Mouse (Mus musculus) limb, embryonic 12.5 days (tissue): ENCODE data around the gene Tacc3. TPM values are rescaled to one million over a fixed set of nuclear protein-coding genes. Genes with fewer than 3 reads are reported as not detected.
A peak's percentile ranks its signal among the peaks of the same experiment; 100 is the strongest.

Source experiments
- ATAC-seq: fragments of 200-750 bp; cut with Nextera tagmentation; 2 replicates; pipeline ENCODE4 v1.8.0; 2017; ENCODE audit warnings: low read depth, moderate TSS enrichment; ENCODE audit not compliant: insufficient number of reproducible peaks, insufficient read depth, low FRiP score, low TSS enrichment
- H3K27ac ChIP-seq: fragments of 300-500 bp; sonication (generic); 2 replicates; pipeline ENCODE4 v1.5.1; 2016; ENCODE audit warnings: mild to moderate bottlenecking, moderate library complexity
- H3K27me3 ChIP-seq: fragments of 300-500 bp; sonication (generic); 2 replicates; pipeline ENCODE4 v1.6.1; 2016; ENCODE audit warnings: mild to moderate bottlenecking, moderate library complexity
- H3K36me3 ChIP-seq: fragments of 300-500 bp; sonication (generic); 2 replicates; pipeline ENCODE4 v1.6.1; 2016; ENCODE audit warnings: mild to moderate bottlenecking, moderate library complexity
- H3K4me1 ChIP-seq: fragments of 300-500 bp; sonication (generic); replicated peaks from 2 replicates; pipeline ENCODE4 v1.6.1; 2016
- H3K4me2 ChIP-seq: fragments of 300-500 bp; sonication (generic); 2 replicates; pipeline ENCODE4 v1.6.1; 2016; ENCODE audit warnings: mild to moderate bottlenecking, moderate library complexity
- H3K4me3 ChIP-seq: fragments of 300-500 bp; sonication (generic); replicated peaks from 2 replicates; pipeline ENCODE4 v1.5.1; 2016; ENCODE audit warnings: mild to moderate bottlenecking
- H3K9ac ChIP-seq: fragments of 300-500 bp; sonication (generic); replicated peaks from 2 replicates; pipeline ENCODE4 v1.6.1; 2016; ENCODE audit warnings: mild to moderate bottlenecking, moderate library complexity
- H3K9me3 ChIP-seq: fragments of 300-500 bp; sonication (generic); 2 replicates; pipeline ENCODE4 v1.6.1; 2016; ENCODE audit warnings: mild to moderate bottlenecking, moderate library complexity
- WGBS: fragments of 180-500 bp; shearing (Covaris S2); methylation state at CpG from one replicate; pipeline ENCODE4 v1.1.7; 2016; 5-methylcytosine and 5-hydroxymethylcytosine counted together
- polyA plus RNA-seq: library from polyadenylated mRNA; unstranded; fragments of >200 nt; fragmentation: Nextera tagmentation; extraction: Ambion mirVana; gene quantifications from 2 replicates; pipeline ENCODE4 v1.2.1, GENCODE M21; 2016

The Tacc3 gene
- polyA plus RNA-seq, 1 experiment from 2014 or later, result 275 TPM

DNA sequence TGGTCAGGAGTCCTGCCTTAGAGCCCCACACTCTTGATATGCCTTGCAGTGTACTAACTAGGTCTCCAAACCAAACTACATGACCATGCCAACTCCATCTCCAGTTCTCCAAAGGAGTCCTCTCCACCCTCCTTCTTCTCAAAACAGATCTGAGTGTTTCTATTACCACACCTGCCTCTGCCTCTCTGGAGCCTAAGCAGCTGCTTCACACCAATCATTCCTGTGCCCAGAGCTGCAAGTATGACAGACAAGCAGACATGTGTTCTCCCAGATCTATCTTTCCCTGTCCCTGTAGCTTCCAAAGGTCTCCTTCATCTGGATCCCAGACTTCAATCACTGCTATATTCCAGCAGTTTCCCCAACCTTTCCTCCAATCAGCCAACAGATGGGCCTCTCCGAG lies 1.2 kb upstream of the Tacc3 start:
- WGBS, result 26% methylated on average over 1 of the region's 1 CpGs
- H3K9ac ChIP-seq, result peak overlapping the region; percentile 82
- peaks cover 40% of the 10 kb centered on the region for H3K36me3 ChIP-seq
- peak overlapping the region; percentile 92; the same call in 1 of the 2 replicates for H3K27ac ChIP-seq
- no peak for ATAC-seq
- peak overlapping the region; percentile 95 for H3K4me2 ChIP-seq
- H3K4me3 ChIP-seq, result peak overlapping the region; percentile 81
- no peaks in the 10 kb centered on the region for H3K9me3 ChIP-seq
- no peaks in the 10 kb centered on the region for H3K27me3 ChIP-seq
- peaks cover 40% of the 10 kb centered on the region for H3K4me1 ChIP-seq

GRCm38 (mm10) chr5:33657251-33657786 lies 609 bp upstream of the Tacc3 start:
- peak overlapping the region; percentile 92 for H3K27ac ChIP-seq
- H3K9me3 ChIP-seq, result no peaks in the 10 kb centered on the region
- under 1% methylated on average over 32 of the region's 32 CpGs for WGBS
- H3K9ac ChIP-seq, result peak overlapping the region; percentile 82
- ATAC-seq, result peak; percentile 17
- H3K36me3 ChIP-seq, result peaks cover 46% of the 10 kb centered on the region
- peaks cover 40% of the 10 kb centered on the region for H3K4me1 ChIP-seq
- H3K4me3 ChIP-seq, result peak overlapping the region; percentile 81
- H3K4me2 ChIP-seq, result peak overlapping the region; percentile 95
- no peaks in the 10 kb centered on the region for H3K27me3 ChIP-seq

GRCm38 (mm10) chr5:33658664-33659050 lies 729 bp downstream of the Tacc3 start:
- Histone ChIP-seq H3K4me3 (peak overlapping the region; percentile 81), H3K4me1 (peaks cover 34% of the 10 kb centered on the region), H3K27me3 (no peaks in the 10 kb centered on the region), H3K4me2 (peak overlapping the region; percentile 95), H3K9me3 (no peaks in the 10 kb centered on the region), H3K36me3 (peaks cover 52% of the 10 kb centered on the region), H3K27ac (peak overlapping the region; percentile 92), H3K9ac (peak overlapping the region; percentile 82)
- ATAC-seq, result no peak
- under 1% methylated on average over 26 of the region's 26 CpGs for WGBS

DNA sequence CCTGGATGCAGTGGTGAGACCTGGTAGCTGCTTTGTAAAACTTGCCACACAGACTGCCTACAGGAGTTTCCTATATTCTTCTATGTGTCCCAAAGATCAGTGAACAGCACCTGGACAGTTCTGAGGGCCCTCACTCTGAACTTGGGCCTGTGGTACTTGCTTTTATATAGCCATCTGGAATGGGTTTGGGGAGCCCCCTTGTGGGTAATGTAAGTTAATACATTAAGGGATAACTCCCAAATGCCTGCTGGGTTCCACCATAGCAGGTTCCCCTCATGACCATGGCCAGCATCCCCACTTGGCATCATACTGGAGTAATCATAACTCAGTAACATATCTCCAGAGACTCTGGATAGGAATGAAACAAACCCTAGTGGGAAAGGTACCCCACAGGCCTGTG lies 10.3 kb downstream of the Tacc3 start:
- H3K36me3 ChIP-seq, result peaks cover 92% of the 10 kb centered on the region
- H3K27ac ChIP-seq, result no peak overlapping the region
- H3K27me3 ChIP-seq, result no peaks in the 10 kb centered on the region
- no peaks in the 10 kb centered on the region for H3K4me1 ChIP-seq
- H3K9me3 ChIP-seq, result no peaks in the 10 kb centered on the region
- H3K4me2 ChIP-seq, result no peak overlapping the region
- H3K9ac ChIP-seq, result no peak overlapping the region
- no peak for ATAC-seq
- H3K4me3 ChIP-seq, result no peak overlapping the region

DNA sequence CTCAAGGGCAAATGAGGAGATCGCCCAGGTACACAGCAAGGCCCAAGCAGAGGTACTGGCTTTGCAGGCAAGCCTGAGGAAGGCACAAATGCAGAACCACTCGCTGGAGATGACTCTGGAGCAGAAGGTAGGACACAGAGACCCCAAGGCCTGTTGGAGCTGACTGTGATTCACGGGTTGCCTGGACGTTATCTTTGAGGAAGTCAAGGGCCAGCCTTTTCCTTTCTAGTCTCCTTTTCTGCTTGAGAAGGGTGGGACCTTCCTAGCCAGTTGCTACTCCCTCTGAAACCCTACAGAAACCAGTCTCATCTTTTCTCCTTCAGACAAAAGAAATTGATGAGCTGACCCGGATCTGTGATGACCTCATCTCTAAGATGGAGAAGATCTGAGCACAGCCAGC lies 13.7 kb downstream of the Tacc3 start:
- 80% methylated on average over 5 of the region's 5 CpGs for WGBS
- no peaks in the 10 kb centered on the region for H3K27me3 ChIP-seq
- no peak overlapping the region for H3K4me2 ChIP-seq
- no peak overlapping the region for H3K4me3 ChIP-seq
- no peak overlapping the region for H3K9ac ChIP-seq
- no peak overlapping the region for H3K27ac ChIP-seq
- no peak for ATAC-seq
- no peaks in the 10 kb centered on the region for H3K9me3 ChIP-seq
- no peaks in the 10 kb centered on the region for H3K4me1 ChIP-seq
- peaks cover 71% of the 10 kb centered on the region for H3K36me3 ChIP-seq

DNA sequence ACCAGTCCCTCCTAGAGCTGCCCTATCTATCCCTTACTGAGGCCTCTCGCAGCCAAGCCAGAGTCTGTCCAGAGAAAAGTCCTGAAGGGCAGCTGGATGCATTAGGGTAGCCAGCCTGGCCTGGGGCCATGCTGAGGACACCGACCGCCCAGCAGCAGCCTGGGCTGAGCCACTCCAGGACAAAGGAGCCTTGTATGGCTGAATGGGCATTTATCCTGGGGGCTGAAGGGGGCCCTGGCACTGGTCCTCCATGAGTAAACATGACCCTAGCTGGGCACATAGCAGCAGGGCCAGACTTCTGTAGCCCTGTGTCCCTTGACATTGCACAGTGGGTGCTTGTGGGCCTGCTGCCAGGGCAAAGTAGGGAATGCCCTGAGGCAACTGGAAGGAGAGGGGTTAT lies 16.5 kb downstream of the Tacc3 start:
- no peaks in the 10 kb centered on the region for H3K9me3 ChIP-seq
- 85% methylated on average over 3 of the region's 3 CpGs for WGBS
- H3K9ac ChIP-seq, result no peak overlapping the region
- no peak overlapping the region for H3K4me2 ChIP-seq
- peaks cover 43% of the 10 kb centered on the region for H3K36me3 ChIP-seq
- peak overlapping the region; percentile 64 for H3K27ac ChIP-seq
- no peak for ATAC-seq
- H3K4me1 ChIP-seq, result no peaks in the 10 kb centered on the region
- no peak overlapping the region for H3K4me3 ChIP-seq
- no peaks in the 10 kb centered on the region for H3K27me3 ChIP-seq

DNA sequence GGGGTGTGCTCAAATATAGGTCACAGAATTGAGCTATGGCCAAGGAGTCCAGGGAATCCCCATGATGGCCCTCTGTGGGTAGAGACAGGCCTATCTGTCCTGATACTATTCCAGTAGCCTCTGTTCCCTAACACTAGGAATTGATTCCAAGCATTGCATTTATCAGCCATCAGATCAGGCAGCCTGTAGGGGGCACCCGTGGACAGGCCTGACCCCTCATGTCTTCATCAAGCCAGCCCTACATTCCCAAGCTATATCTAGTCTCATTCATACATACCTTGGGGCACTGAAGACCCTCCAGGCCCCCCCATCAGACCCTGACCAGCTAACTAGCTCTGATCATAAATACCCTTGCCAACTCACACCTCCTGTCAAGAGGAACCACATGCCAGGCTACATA lies 18.0 kb downstream of the Tacc3 start:
- Histone ChIP-seq H3K27ac (no peak overlapping the region), H3K4me1 (no peaks in the 10 kb centered on the region), H3K4me3 (no peak overlapping the region), H3K36me3 (peaks cover 28% of the 10 kb centered on the region), H3K9me3 (no peaks in the 10 kb centered on the region), H3K4me2 (no peak overlapping the region), H3K27me3 (no peaks in the 10 kb centered on the region), H3K9ac (no peak overlapping the region)
- 0% methylated on average over 1 of the region's 1 CpGs for WGBS
- ATAC-seq, result no peak

DNA sequence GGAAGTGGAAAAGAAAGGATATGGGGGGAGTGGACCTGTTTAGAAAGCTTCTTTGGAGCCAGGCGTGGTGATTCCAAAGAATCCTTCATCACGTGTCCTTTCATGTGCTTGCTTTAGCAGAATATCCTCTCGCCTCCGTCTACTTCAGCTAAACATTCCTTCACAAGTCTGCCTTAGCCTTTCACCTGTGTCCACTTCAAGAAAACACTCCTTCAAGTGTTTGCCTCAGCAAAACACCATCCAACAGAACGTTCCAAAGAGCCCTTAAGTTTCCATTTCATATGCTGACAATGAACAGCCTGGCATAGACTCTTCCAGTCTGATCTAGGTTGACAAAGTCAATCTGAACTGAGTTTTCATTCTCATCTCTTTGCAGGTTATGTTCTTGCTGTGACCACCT lies 20.3 kb downstream of the Tacc3 start:
- ATAC-seq, result no peak
- Histone ChIP-seq H3K27ac (no peak overlapping the region), H3K4me1 (0 out of 2 replicates have a peak, but pooled peaks cover 4% of the 10 kb centered on the region), H3K4me3 (no peak overlapping the region), H3K9me3 (no peaks in the 10 kb centered on the region), H3K27me3 (no peaks in the 10 kb centered on the region), H3K9ac (no peak overlapping the region), H3K36me3 (peaks cover 5% of the 10 kb centered on the region; the same call in 1 of the 2 replicates), H3K4me2 (no peak overlapping the region)
- 82% methylated on average over 5 of the region's 5 CpGs for WGBS

- Histone ChIP-seq H3K4me1 (0 out of 2 replicates have a peak, but pooled peaks cover 4% of the 10 kb centered on the region), H3K9me3 (no peaks in the 10 kb centered on the region), H3K27ac (no peak overlapping the region), H3K4me3 (no peak overlapping the region), H3K36me3 (no peaks in the 10 kb centered on the region), H3K4me2 (no peak overlapping the region), H3K9ac (no peak overlapping the region), H3K27me3 (no peaks in the 10 kb centered on the region)
- ATAC-seq, result no peak
- 57% methylated on average over 3 of the region's 3 CpGs for WGBS
Measured at GRCm38 (mm10) chr5:33681044-33681443, 23.1 kb downstream of the Tacc3 start.

DNA sequence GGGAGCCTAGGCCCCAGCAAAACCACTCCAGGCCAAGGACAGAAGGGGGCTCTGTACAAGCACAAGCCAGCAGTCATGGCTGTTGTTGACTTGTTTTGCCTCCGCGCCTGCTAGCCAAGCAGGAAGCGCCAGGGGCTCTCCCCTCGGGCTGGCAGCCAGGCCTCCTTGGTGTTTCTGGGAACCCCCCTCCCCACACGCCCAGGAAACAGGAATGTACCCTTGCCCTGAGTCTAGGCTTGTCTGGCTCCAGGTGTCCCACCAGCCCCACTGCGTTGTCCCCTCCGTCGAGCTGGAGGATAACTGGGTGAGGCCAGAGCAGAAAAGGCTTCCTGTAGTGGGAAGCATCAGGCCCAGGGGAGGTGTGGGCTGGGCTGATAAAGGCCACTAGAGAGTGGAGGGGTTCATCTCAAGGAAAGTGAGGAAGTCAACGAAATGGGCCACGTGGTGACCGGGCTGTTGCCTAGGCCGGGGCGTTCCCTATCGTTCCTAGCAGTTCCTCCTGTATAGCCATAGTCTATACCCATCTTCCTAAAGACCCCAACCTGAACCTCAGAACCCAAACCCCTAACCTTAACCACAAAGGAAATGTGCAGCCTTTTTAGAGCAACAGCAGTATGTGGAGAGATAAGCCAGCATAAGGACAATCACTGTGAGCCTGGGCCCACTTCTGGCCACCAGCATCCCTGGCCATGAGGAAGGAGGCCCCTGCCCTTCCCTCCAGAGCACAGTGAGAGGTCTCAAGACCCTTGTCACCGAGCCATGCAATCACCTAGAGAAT lies 23.9 kb downstream of the Tacc3 start:
- Histone ChIP-seq H3K4me1 (0 out of 2 replicates have a peak, but pooled peaks cover 4% of the 10 kb centered on the region), H3K4me3 (no peak overlapping the region), H3K27ac (no peak overlapping the region), H3K9ac (no peak overlapping the region), H3K4me2 (no peak overlapping the region), H3K9me3 (no peaks in the 10 kb centered on the region), H3K27me3 (no peaks in the 10 kb centered on the region), H3K36me3 (no peaks in the 10 kb centered on the region)
- WGBS, result 76% methylated on average over 15 of the region's 15 CpGs
- no peak for ATAC-seq

GRCm38 (mm10) chr5:33682963-33683362 lies 25.0 kb downstream of the Tacc3 start:
- Histone ChIP-seq H3K36me3 (no peaks in the 10 kb centered on the region), H3K27me3 (no peaks in the 10 kb centered on the region), H3K4me2 (no peak overlapping the region), H3K4me1 (0 out of 2 replicates have a peak, but pooled peaks cover 4% of the 10 kb centered on the region), H3K27ac (no peak overlapping the region), H3K4me3 (no peak overlapping the region), H3K9me3 (no peaks in the 10 kb centered on the region), H3K9ac (no peak overlapping the region)
- WGBS, result 84% methylated on average over 4 of the region's 4 CpGs
- no peak for ATAC-seq
